Mouse (Mus musculus): ENCODE results near the gene Ccdc34.

Ccdc34 gene

GRCm38 (mm10) chr2:110179669-110180315 is 162.2 kb downstream of the Ccdc34 start:
- DNase-seq (ENCODE audit: low read depth, low spot score) = no peak

- DNase-seq (ENCODE audit: low read depth, low spot score) = no peak
Observed at GRCm38 (mm10) chr2:110180316-110180670, 162.7 kb downstream of the Ccdc34 start.

GRCm38 (mm10) chr2:110181666-110182065 is 164.0 kb downstream of the Ccdc34 start:
- no peak for DNase-seq (ENCODE audit: low read depth, low spot score)

- DNase-seq (ENCODE audit: low read depth, low spot score) = no peak
Observed at GRCm38 (mm10) chr2:110182248-110182647, 164.6 kb downstream of the Ccdc34 start.

GRCm38 (mm10) chr2:110182795-110183486 is 165.3 kb downstream of the Ccdc34 start:
- no peak for DNase-seq (ENCODE audit: low read depth, low spot score)

GRCm38 (mm10) chr2:110184071-110184470 is 166.5 kb downstream of the Ccdc34 start:
- no peak for DNase-seq (ENCODE audit: low read depth, low spot score)

- DNase-seq (ENCODE audit: low read depth, low spot score) = no peak
Observed at GRCm38 (mm10) chr2:110186427-110186980, 168.9 kb downstream of the Ccdc34 start.

- DNase-seq (ENCODE audit: low read depth, low spot score) = no peak
Observed at GRCm38 (mm10) chr2:110188696-110189397, 171.2 kb downstream of the Ccdc34 start.

- DNase-seq (ENCODE audit: low read depth, low spot score) = no peak
Observed at GRCm38 (mm10) chr2:110190416-110190815, 172.8 kb downstream of the Ccdc34 start.

GRCm38 (mm10) chr2:110191186-110191690 is 173.6 kb downstream of the Ccdc34 start:
- DNase-seq (ENCODE audit: low read depth, low spot score) = no peak

GRCm38 (mm10) chr2:110191965-110192701 is 174.5 kb downstream of the Ccdc34 start:
- DNase-seq (ENCODE audit: low read depth, low spot score) = peak; percentile 81

GRCm38 (mm10) chr2:110192702-110193312 is 175.2 kb downstream of the Ccdc34 start:
- peak; percentile 71 for DNase-seq (ENCODE audit: low read depth, low spot score)

- no peak for DNase-seq (ENCODE audit: low read depth, low spot score)
Observed at GRCm38 (mm10) chr2:110196551-110196950, 178.9 kb downstream of the Ccdc34 start.

- no peak for DNase-seq (ENCODE audit: low read depth, low spot score)
Observed at GRCm38 (mm10) chr2:110199648-110200047, 182.0 kb downstream of the Ccdc34 start.

GRCm38 (mm10) chr2:110201770-110202169 is 184.2 kb downstream of the Ccdc34 start:
- DNase-seq (ENCODE audit: low read depth, low spot score) = no peak

- DNase-seq (ENCODE audit: low read depth, low spot score) = no peak
Observed at GRCm38 (mm10) chr2:110202716-110203497, 185.3 kb downstream of the Ccdc34 start.

GRCm38 (mm10) chr2:110204169-110204568 is 186.6 kb downstream of the Ccdc34 start:
- no peak for DNase-seq (ENCODE audit: low read depth, low spot score)

GRCm38 (mm10) chr2:110204705-110205318 is 187.2 kb downstream of the Ccdc34 start:
- peak; percentile 77 for DNase-seq (ENCODE audit: low read depth, low spot score)
